Mouse (Mus musculus) embryonic facial prominence, embryonic 14.5 days (tissue): ENCODE results near the gene Zfhx3. TPM values are rescaled to one million over a fixed set of nuclear protein-coding genes. Genes with fewer than 3 reads are reported as not detected.
A peak's percentile ranks its signal among the peaks of the same experiment; 100 is the strongest.

Experiments
- ATAC-seq: fragments of 200-750 bp; cut with Nextera tagmentation; 2 replicates; pipeline ENCODE4 v1.8.0; 2017; ENCODE audit warnings: low read depth, moderate number of reproducible peaks, moderate TSS enrichment
- DNase-seq: peaks from one replicate; pipeline ENCODE4 v3.0.0-alpha.2; 2015; ENCODE audit warnings: low spot score
- H3K27ac ChIP-seq: fragments of 300-500 bp; sonication (generic); replicated peaks from 2 replicates; pipeline ENCODE4 v1.5.1; 2014; ENCODE audit warnings: low read depth, mild to moderate bottlenecking, low read length, moderate library complexity
- H3K27me3 ChIP-seq: fragments of 300-500 bp; sonication (generic); replicated peaks from 2 replicates; pipeline ENCODE4 v1.6.1; 2014; ENCODE audit warnings: low read length; ENCODE audit not compliant: control insufficient read depth, insufficient read depth
- H3K36me3 ChIP-seq: fragments of 300-500 bp; sonication (generic); 2 replicates; pipeline ENCODE4 v1.6.1; 2014; ENCODE audit warnings: low read length, mixed read lengths; ENCODE audit not compliant: control insufficient read depth, insufficient read depth
- H3K4me1 ChIP-seq: fragments of 300-500 bp; sonication (generic); 2 replicates; pipeline ENCODE4 v1.6.1; 2014; ENCODE audit warnings: antibody characterized with exemption, low read length; ENCODE audit not compliant: control insufficient read depth, insufficient read depth
- H3K4me2 ChIP-seq: fragments of 300-500 bp; sonication (generic); 2 replicates; pipeline ENCODE4 v1.6.1; 2014; ENCODE audit warnings: low read depth, mild to moderate bottlenecking, low read length, moderate library complexity, mixed read lengths
- H3K4me3 ChIP-seq: fragments of 300-500 bp; sonication (generic); 2 replicates; pipeline ENCODE4 v1.5.1; 2014; ENCODE audit warnings: low read depth, mild to moderate bottlenecking, low read length
- H3K9ac ChIP-seq: fragments of 300-500 bp; sonication (generic); 2 replicates; pipeline ENCODE4 v1.6.1; 2014; ENCODE audit warnings: low read depth, mild to moderate bottlenecking, low read length, moderate library complexity, mixed read lengths
- H3K9me3 ChIP-seq: fragments of 300-500 bp; sonication (generic); 2 replicates; pipeline ENCODE4 v1.6.1; 2016; ENCODE audit warnings: low read length; ENCODE audit not compliant: control insufficient read depth
- WGBS: fragments of 180-500 bp; shearing (Covaris S2); extraction: QIAGEN DNeasy Blood & Tissue Kit; methylation state at CpG from one replicate; pipeline ENCODE4 v1.1.7; 2014; 5-methylcytosine and 5-hydroxymethylcytosine counted together
- polyA plus RNA-seq: library from polyadenylated mRNA; unstranded; fragments of >200 nt; fragmentation: Nextera tagmentation; extraction: Ambion mirVana; gene quantifications from 2 replicates; pipeline ENCODE4 v1.2.1, GENCODE M21; 2014

The Zfhx3 gene
- polyA plus RNA-seq, 1 experiment from 2014 or later = 14.2 TPM

- 100% methylated on average over 1 of the region's 1 CpGs for WGBS
- 0 out of 2 replicates have a peak, but pooled peaks cover 4% of the 10 kb centered on the region for H3K4me1 ChIP-seq
- no peak overlapping the region for H3K9ac ChIP-seq
- H3K36me3 ChIP-seq = no peaks in the 10 kb centered on the region
- no peak overlapping the region for H3K4me3 ChIP-seq
- H3K9me3 ChIP-seq = no peaks in the 10 kb centered on the region
- H3K27me3 ChIP-seq = no peaks in the 10 kb centered on the region
- ATAC-seq = no peak
- DNase-seq = no peak
- H3K4me2 ChIP-seq = no peak overlapping the region
- no peak overlapping the region for H3K27ac ChIP-seq
Observed at GRCm38 (mm10) chr8:108631069-108631468, 688.6 kb downstream of the Zfhx3 start.

GRCm38 (mm10) chr8:108634282-108634681 lies 691.8 kb downstream of the Zfhx3 start:
- WGBS = 47% methylated on average over 3 of the region's 3 CpGs
- peak; percentile 41 for DNase-seq
- no peak overlapping the region for H3K4me3 ChIP-seq
- H3K36me3 ChIP-seq = no peaks in the 10 kb centered on the region
- H3K9me3 ChIP-seq = no peaks in the 10 kb centered on the region
- H3K4me1 ChIP-seq = 0 out of 2 replicates have a peak, but pooled peaks cover 4% of the 10 kb centered on the region
- no peaks in the 10 kb centered on the region for H3K27me3 ChIP-seq
- no peak for ATAC-seq
- no peak overlapping the region for H3K27ac ChIP-seq
- H3K9ac ChIP-seq = no peak overlapping the region
- no peak overlapping the region for H3K4me2 ChIP-seq

DNA sequence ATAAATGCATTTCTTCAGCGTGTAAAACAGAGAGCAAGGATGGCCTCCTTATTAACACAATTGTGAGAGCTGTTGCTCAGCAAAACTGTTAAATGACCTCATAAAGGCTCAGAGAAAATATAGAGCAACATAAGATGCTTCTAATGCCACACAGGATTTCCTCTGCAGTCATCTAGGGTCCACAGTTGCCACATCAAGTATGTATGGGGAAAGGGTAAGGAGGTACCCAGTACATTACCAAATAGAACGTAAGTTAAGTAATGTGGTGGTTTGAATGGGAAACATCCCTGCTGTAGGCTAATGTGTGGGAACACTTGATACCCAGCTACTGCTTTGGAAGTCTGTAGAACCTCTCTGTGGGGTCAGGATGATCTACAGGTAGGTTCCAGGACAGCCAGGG lies 695.4 kb downstream of the Zfhx3 start:
- H3K4me2 ChIP-seq = no peak overlapping the region
- no peak overlapping the region for H3K27ac ChIP-seq
- ATAC-seq (no peak), DNase-seq (no peak)
- no peak overlapping the region for H3K4me3 ChIP-seq
- H3K36me3 ChIP-seq = no peaks in the 10 kb centered on the region
- WGBS = 90% methylated on average over 2 of the region's 2 CpGs
- H3K9ac ChIP-seq = no peak overlapping the region
- no peaks in the 10 kb centered on the region for H3K27me3 ChIP-seq
- H3K9me3 ChIP-seq = no peaks in the 10 kb centered on the region
- 0 out of 2 replicates have a peak, but pooled peaks cover 4% of the 10 kb centered on the region for H3K4me1 ChIP-seq

DNA sequence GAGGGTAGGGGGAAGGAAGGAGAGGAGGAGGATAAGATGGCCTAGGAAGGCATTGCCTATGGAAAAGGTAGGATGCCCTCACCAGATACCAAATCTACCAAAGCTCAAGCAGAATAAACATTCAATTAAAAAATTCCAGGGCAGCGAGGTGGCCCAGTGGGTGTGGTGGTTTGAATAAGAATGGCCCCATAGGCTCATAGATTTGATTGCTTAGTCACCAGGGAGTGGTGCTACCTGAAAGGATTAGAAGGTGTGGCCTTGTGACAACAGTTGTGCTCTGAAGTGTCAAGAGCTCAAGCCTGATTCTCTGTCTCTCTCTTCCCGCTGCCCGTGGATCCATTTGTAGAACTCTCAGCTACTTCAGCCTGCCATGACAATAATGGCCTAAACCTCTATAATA lies 703.2 kb downstream of the Zfhx3 start:
- ATAC-seq (no peak), DNase-seq (no peak)
- Histone ChIP-seq H3K4me2 (no peak overlapping the region), H3K9ac (no peak overlapping the region), H3K27ac (no peak overlapping the region), H3K36me3 (no peaks in the 10 kb centered on the region), H3K27me3 (no peaks in the 10 kb centered on the region), H3K9me3 (no peaks in the 10 kb centered on the region), H3K4me1 (0 out of 2 replicates have a peak, but pooled peaks cover 3% of the 10 kb centered on the region), H3K4me3 (no peak overlapping the region)
- 75% methylated on average over 3 of the region's 3 CpGs for WGBS

- no peak overlapping the region for H3K9ac ChIP-seq
- H3K27me3 ChIP-seq = no peaks in the 10 kb centered on the region
- ATAC-seq = peak; percentile 18; the same call in 1 of the 2 replicates
- peak; percentile 68 for DNase-seq
- no peaks in the 10 kb centered on the region for H3K36me3 ChIP-seq
- 30% methylated on average over 8 of the region's 8 CpGs for WGBS
- H3K27ac ChIP-seq = peak overlapping the region; percentile 42
- no peak overlapping the region for H3K4me2 ChIP-seq
- H3K4me1 ChIP-seq = 0 out of 2 replicates have a peak, but pooled peaks cover 3% of the 10 kb centered on the region
- H3K9me3 ChIP-seq = no peaks in the 10 kb centered on the region
- no peak overlapping the region for H3K4me3 ChIP-seq
Observed at GRCm38 (mm10) chr8:108647556-108647955, 705.1 kb downstream of the Zfhx3 start.

DNA sequence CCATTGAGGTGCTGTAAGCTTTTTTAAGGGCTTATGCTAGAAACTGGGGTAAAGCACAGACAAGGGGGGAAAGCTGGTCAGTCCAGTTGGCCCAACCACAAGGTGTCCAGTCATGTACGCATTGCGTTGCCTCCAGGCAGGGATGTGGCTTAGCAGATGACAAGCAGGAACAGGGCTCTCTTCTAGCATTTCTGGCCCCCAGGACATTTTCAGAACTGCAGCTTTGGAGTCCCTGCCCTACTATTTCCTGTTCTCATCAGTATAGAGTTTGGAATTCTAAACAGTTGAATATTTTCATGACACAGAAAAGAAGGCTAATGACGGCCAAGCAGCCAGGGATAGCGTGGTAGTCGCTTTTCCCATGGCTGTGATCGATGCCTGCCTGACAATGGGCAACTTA lies 706.5 kb downstream of the Zfhx3 start:
- DNase-seq = no peak
- ATAC-seq = no peak
- Histone ChIP-seq H3K27ac (no peak overlapping the region), H3K9ac (no peak overlapping the region), H3K27me3 (no peaks in the 10 kb centered on the region), H3K4me3 (no peak overlapping the region), H3K4me1 (0 out of 2 replicates have a peak, but pooled peaks cover 3% of the 10 kb centered on the region), H3K9me3 (no peaks in the 10 kb centered on the region), H3K36me3 (no peaks in the 10 kb centered on the region), H3K4me2 (no peak overlapping the region)
- 74% methylated on average over 6 of the region's 6 CpGs for WGBS

- H3K36me3 ChIP-seq = no peaks in the 10 kb centered on the region
- WGBS = 89% methylated on average over 8 of the region's 8 CpGs
- no peak overlapping the region for H3K4me3 ChIP-seq
- no peak overlapping the region for H3K9ac ChIP-seq
- no peak overlapping the region for H3K4me2 ChIP-seq
- H3K27me3 ChIP-seq = no peaks in the 10 kb centered on the region
- no peak for DNase-seq
- H3K9me3 ChIP-seq = no peaks in the 10 kb centered on the region
- no peak for ATAC-seq
- no peak overlapping the region for H3K27ac ChIP-seq
- 0 out of 2 replicates have a peak, but pooled peaks cover 3% of the 10 kb centered on the region for H3K4me1 ChIP-seq
Observed at GRCm38 (mm10) chr8:108650837-108651236, 708.4 kb downstream of the Zfhx3 start.

DNA sequence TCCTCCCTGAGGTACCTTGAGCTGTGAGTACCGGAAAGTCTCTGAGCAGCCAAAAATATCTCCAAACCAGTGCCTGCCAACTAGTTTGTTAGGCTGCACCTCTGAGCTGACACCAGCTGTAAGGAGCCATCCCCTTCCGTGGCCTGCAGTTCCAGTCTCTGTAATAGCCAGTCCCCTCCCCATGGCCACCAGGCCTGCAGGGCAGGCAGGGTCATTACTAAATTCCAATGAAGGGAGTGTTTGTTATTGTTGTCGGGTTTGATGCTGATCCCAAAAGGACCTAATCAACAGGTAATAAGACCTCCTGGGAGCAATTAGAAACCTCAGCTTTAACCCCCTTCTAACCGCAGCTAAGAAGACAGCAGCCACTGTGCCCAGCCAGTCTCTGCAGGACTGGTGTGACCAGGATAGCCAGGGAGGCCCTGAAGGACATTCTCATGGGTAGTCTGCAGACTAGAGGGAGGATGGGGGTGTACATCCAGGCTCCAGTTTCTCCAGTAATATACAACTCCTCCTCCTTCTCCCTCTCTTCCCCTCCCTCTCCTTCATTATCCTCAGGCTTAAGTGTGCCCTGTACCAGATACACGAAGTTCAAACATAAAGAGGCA lies 719.1 kb downstream of the Zfhx3 start:
- no peak overlapping the region; the same call in 1 of the 2 replicates for H3K9ac ChIP-seq
- no peaks in the 10 kb centered on the region; the same call in 1 of the 2 replicates for H3K4me1 ChIP-seq
- 34% methylated on average over 5 of the region's 5 CpGs for WGBS
- H3K4me3 ChIP-seq = no peak overlapping the region
- H3K4me2 ChIP-seq = no peak overlapping the region
- DNase-seq (peak; percentile 14), ATAC-seq (peak; percentile 41; the same call in 1 of the 2 replicates)
- no peaks in the 10 kb centered on the region for H3K36me3 ChIP-seq
- H3K9me3 ChIP-seq = no peaks in the 10 kb centered on the region
- H3K27me3 ChIP-seq = no peaks in the 10 kb centered on the region
- no peak overlapping the region for H3K27ac ChIP-seq

DNA sequence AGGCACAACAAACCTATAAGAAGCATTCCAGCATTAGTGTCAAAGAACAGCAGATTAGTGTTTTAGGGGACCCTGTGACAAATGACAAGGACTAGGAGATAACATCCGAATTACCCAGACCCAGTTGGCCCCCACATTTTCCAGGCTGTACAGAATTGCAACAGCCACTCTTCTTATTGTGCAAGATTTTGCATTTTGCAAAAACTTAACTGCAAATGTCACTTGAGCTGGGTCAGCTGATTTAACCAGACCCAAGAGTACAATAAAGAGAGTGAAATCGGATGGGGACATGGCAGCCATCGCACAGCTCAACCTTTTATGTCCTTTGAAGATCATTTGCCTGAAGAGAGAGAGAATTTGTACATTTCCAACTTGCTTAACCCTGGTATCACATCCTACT lies 720.3 kb downstream of the Zfhx3 start:
- Histone ChIP-seq H3K27me3 (no peaks in the 10 kb centered on the region), H3K9me3 (no peaks in the 10 kb centered on the region), H3K4me3 (no peak overlapping the region), H3K4me2 (no peak overlapping the region), H3K27ac (no peak overlapping the region), H3K36me3 (no peaks in the 10 kb centered on the region), H3K4me1 (no peaks in the 10 kb centered on the region; the same call in 1 of the 2 replicates), H3K9ac (no peak overlapping the region)
- ATAC-seq (no peak), DNase-seq (no peak)
- WGBS = 73% methylated on average over 3 of the region's 3 CpGs
